Mouse (Mus musculus) R1 (cell line): ENCODE measurements at regions not wholly inside any gene's neighbourhood (a gene's known extent, or its start where the extent isn't known, plus 50 kb on each side); places are given as distances from the start of the nearest gene placed in this dataset.

ENCODE experiments used
- DNase-seq: peaks from one replicate; pipeline ENCODE4 v3.0.0-alpha.2; 2018; ENCODE audit warnings: low read depth, low spot score

- DNase-seq, result no peak
Observed at GRCm38 (mm10) chr1:129219098-129219497, 54.0 kb upstream of the Thsd7b start.

DNA sequence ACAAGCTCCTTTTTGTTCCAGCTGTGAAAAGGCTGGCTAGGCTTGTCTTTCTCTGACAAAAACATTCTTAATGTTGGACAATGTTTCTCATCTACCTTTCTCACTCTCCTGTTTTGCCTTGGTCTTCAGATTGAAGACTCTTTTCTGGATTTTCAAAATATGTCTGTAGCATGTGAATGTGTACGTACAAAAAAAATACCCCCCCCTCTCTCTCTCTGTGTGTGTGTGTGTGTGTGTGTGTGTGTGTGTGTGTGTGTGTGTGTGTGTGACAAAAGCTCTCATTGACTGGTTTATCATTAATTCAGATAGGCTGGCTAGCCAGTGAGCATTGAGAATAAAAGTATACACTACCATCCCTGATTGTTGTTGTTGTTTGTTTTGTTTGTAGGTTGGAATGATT is 64.3 kb upstream of the Thsd7b start:
- DNase-seq, result no peak

DNA sequence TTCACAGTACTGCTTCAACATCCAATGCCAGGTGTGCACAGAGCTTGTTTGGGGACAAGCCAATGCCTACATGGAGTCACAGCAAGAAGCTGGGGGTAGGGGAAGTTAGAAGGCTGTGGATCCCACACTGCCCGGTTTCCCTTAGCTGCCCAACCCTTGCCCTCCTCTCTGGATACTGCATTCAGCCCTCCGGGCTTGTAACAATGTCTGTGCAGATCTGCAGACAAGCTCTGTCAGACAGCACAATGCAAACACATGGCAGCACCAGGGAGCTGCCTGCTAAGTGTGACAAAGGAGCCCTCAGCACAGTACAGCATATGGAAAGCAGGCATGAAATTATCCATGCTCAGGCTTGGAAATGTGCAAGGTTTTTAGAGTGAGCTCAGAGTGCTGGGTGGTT is 64.7 kb upstream of the Thsd7b start:
- no peak for DNase-seq

DNA sequence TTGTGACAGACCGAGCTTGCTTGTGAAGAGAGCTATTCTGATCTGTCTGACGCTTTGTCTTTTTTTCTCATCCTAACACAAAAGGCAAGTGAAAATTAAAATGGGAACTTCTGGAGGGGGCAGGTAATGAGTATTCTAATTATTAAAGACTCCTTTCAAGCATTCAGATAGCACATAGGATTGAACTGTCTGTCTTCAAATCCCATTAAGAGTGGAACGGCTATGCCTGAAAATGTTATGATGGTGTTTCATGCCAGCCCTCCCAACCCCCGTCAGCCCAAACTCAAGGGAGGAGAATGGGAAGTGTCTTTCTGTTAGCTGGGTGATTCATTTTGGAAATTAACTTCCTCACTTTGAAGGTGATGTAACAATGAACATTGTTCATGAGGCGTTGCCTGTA is 65.4 kb upstream of the Thsd7b start:
- DNase-seq, result no peak

GRCm38 (mm10) chr1:129180174-129180759 is 92.8 kb upstream of the Thsd7b start:
- no peak for DNase-seq

DNA sequence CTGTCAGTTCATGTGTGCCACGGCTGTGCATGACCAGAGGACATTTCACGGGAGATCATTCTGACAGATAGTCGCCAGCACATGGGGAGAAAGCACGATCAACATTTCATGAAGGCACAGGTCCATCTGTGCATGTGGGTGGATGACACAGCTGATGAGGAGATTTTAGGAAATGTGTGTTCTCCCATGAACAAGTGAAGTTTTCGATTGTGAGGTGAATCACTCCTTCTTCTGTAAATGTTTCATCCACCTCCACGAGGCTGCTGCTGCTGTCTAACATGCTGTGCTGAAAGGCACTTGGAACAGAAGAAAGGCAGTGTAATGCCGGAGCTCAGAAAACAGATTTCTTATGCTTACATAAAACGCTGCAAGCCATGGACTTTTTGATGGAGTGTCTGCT is 103.2 kb upstream of the Thsd7b start:
- DNase-seq, result no peak

DNA sequence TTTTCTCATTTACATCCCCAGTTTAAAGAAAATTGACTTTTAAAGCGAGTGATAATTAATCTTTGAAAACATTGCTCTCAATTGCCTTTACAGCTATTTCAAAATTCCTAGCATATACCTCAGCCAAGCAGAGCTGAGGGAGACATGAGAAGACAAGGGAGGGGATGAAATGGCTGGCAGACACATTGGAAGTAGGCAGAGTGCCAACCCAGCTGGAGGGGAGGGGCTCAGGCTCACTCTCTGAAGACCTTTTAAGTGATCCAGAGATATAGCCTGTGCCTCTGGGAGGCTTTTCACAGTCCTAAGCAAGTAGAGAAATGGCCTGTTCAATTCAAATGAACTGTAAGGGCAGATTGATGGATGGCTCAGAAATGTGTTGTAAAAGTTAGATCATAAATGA is 122.5 kb upstream of the Thsd7b start:
- no peak for DNase-seq

- DNase-seq, result no peak
Observed at GRCm38 (mm10) chr1:129148733-129149388, 124.2 kb upstream of the Thsd7b start.

- DNase-seq, result peak; percentile 5
Observed at GRCm38 (mm10) chr1:129146395-129147094, 126.6 kb upstream of the Thsd7b start.

DNA sequence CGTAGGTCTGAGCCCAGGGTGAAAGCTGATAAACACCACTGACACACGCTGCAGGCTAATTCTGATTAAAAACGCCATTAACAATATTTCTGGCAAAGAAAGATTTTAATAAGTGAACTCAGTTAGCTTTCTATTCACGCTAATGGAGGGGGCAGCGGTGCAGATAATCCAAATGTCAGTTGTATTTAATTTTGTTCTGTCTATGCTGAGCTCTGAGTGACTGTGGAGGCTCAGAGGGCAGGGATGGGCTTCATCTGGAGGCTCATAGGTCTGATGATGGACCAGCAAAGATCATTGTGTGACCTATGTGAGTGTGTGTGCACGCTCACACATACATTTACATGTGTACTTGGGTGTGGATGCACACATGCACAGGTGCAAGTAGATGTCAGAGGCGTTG is 134.3 kb upstream of the Thsd7b start:
- no peak for DNase-seq

- DNase-seq, result peak; percentile 95
Observed at GRCm38 (mm10) chr1:129106961-129107557, 166.0 kb upstream of the Thsd7b start.

GRCm38 (mm10) chr1:129100997-129101396 is 172.1 kb upstream of the Thsd7b start:
- DNase-seq, result no peak

DNA sequence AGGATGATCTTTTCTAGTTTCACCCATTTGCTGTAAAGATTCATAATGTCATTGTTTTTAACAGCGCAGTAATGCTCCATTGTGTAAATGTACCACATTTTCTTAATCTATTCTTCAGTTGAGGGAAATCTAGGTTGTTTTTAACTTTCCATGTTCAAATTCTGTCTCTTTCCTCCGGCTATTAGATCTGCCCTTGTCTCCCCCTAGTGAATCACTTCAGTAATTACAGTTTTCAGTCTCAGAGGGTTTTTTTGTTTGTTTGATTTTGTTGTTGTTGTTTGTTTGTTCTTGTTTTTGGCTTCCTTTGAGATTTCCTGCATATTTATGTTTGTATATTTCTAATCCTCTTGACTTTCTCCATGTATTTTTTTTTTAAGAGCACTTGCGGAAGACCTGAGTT is 194.8 kb upstream of the Thsd7b start:
- peak; percentile 3 for DNase-seq

DNA sequence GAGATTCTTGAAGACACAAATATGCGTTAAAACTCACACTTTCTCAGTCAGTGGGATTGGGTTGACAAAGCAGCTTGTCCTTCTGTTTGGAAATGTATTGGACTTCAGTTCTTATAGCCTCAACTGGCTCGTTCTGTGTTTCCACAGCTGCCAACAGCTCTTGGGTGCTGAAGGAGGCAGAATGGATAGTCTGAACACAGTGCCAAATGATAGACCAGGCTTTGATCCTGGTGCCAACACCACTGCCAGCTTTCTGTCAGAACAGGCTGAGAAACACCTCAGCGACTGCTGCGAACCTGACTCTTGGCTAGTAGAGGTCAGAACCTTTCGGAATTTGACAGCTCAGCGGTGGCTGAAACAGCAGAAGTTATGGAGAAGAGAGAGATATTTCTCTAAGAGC is 215.9 kb upstream of the Thsd7b start:
- DNase-seq, result no peak

- DNase-seq, result peak; percentile 6
Observed at GRCm38 (mm10) chr1:129055252-129055651, 217.8 kb upstream of the Thsd7b start.

- no peak for DNase-seq
Observed at GRCm38 (mm10) chr1:129033707-129034106, 239.4 kb upstream of the Thsd7b start.

DNA sequence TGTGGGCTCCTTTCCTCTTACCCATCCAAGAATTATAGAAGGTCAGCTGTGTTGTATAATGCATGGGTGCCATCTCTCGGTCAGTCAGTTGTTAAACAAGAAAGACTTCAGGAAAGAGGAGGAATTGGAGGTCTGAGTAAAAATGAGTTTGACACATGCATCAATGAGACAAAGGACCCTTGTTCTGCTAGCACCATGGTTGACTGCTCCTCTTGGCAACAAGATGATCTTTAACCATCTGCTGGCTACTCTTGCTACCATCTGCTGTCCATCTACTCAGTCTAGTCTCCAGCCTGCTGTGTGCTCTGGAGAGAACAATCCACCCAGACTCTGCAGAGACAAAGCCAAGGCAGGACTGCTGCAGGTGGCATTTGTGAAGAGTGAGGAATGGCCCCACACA is 267.2 kb upstream of the Thsd7b start:
- no peak for DNase-seq

DNA sequence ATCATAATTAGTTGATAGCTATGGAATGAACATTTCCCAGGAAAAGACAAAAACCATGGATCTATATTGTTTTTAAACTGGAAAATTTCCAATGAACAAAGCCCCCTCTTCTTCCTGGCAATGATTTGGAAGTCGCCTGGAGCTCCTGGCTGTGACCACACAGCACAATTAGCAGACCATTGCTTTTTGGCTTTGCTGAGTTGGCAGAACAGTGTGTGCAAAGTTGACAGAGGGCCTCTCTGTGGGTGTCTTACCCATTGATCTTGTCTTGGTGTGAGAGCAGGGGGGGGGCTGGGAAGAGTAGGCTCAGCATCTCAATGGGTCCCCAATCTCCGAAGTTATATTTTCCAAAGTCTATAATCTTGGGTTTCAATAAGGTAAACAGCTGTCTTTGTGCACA is 270.8 kb upstream of the Thsd7b start:
- peak; percentile 3 for DNase-seq

- peak; percentile 65 for DNase-seq
Observed at GRCm38 (mm10) chr1:129001766-129002165, 271.3 kb upstream of the Thsd7b start.

DNA sequence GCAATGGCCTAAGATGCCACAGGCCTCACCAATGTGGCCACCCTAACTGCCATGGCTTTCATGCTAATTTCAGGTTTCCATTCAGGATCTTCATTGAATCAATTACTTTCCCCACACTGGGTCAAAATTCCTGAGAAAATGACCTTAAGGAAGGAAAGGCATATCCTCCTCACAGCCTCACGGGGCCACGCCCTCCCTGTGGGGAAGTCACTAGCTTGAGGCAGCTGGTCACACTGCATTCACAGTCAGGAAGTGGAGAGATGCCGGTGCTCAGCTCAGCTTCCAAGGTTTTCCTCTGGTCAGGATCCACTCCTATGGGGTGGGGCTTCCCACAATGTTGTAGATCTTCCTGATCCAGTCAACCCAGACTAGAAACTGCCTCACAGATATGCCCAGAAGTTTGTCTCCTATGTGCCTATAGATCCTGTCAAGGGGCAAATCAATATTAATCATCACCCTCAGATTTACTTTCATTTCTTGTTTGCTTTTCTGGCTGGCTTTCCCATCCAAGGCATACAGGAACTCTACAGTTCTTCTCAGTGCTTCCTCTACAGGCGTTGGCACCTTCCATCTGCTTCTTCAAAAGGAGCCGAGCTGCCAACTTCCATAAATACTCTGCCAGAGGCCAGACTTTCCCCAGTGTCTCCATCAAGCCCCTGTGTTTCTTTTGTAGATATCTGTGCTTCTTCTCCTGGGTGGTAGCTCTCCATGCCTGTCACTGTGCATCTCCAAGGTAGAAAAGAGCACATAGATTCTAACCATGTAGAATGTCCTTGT is 273.2 kb upstream of the Thsd7b start:
- peak; percentile 72 for DNase-seq

DNA sequence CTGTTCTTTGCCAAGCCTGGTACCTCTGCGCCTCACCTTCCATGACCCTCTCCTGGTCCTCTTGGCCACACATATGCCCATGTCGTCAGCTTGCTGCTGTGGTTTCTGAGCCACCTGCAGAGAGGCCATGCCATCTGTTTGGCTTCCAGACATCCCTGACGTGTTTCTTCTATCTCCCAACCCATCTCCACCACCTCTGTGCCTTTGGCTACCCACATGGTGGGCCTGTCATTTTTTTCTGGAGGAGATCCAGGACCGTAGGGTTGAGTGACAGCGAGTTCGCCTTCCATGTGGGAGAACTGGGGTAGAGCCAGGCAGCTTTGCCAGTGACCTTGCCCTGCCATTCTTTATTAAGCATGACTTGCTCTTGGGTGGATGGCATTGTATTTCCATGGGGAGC is 278.4 kb upstream of the Thsd7b start:
- no peak for DNase-seq

DNA sequence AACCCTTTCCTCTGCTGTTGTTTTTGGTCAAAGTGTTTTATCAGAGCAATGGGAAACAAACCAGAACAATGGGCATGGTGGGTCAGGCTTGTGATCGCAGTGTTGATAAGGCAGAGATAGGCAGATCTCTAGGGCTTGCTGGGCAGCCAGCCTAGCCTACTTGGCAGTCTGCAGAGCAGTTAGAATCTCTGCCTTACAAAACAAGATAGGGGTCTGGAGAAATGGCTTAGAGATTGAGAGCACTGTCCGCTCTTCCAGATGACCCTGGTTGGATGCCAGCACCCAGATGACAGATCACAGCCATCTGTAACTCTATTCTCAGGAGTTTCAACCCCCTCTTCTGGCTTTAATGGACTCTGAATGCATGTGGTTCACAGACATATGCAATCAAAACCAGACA is 289.7 kb upstream of the Thsd7b start:
- DNase-seq, result no peak
